Mouse (Mus musculus): ENCODE results near the gene Foxc1.

GRCm38 (mm10) chr13:31810375-31810692 lies 3.9 kb downstream of the Foxc1 start:
- no peak for TF ChIP-seq CTCF (IDR thresholded peaks at IDR 0.05; ENCODE audit: low read depth)
- TF ChIP-seq EP300 (optimal IDR thresholded peaks at IDR 0.05) = no peak

Data from stomach, postnatal 0 days (tissue).